ENCODE assay signal across 7 mouse cellular contexts in the genomic region with DNA sequence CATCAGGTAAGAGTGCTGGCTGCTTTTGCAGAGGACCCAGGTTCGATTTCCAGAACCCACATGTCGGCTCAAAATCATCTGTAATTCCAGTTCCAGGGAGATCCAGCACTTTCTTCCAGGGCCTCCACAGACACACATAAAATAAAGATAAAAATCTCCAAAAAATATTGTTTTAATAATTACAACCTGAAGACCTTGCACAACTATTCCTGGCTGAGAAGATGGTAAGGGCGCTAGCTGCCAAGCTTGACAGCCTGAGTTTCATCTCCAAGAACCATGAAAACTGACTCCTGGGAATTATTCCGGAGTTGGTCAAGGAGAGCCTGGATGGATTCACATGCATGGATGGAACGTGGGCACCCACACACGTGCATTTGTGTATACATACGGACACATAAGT. TPM values are rescaled to one million over a fixed set of nuclear protein-coding genes. Genes with fewer than 3 reads are reported as not detected.
A peak's percentile ranks its signal among the peaks of the same experiment; 100 is the strongest.
DNase-seq lines count a peak whose midpoint lies in the region; ATAC-seq and TF ChIP-seq lines count a peak whose summit lies in the region.

A gene (plus strand): TSS at position 301 of the 400 bp plus-strand sequence.

- H3K36me3 ChIP-seq in ES-Bruce4 (ENCODE audit: control insufficient read depth, insufficient read depth, low read length, poor library complexity, severe bottlenecking), result no peaks in the 10 kb centered on the region
- no peaks in the 10 kb centered on the region for H3K36me3 ChIP-seq in heart, embryonic 13.5 days
- H3K36me3 ChIP-seq in liver, embryonic 12.5 days, result no peaks in the 10 kb centered on the region

- no peak for ATAC-seq in heart, embryonic 13.5 days (ENCODE audit: extremely low read depth, insufficient number of reproducible peaks, low FRiP score, low TSS enrichment)
- no peak for ATAC-seq in liver, embryonic 12.5 days

- no peak for TF ChIP-seq POLR2A in ES-Bruce4 (IDR thresholded peaks at IDR 0.05; ENCODE audit: insufficient read depth, low read length)

- H3K4me1 ChIP-seq in ES-Bruce4 (ENCODE audit: control insufficient read depth, insufficient read depth, low read length), result no peaks in the 10 kb centered on the region
- no peaks in the 10 kb centered on the region for H3K4me1 ChIP-seq in brown adipose tissue, adult 24 weeks (ENCODE audit: control insufficient read depth, insufficient read depth, insufficient read length, low read length)
- peaks cover 24% of the 10 kb centered on the region for H3K4me1 ChIP-seq in heart, embryonic 13.5 days
- peaks cover 27% of the 10 kb centered on the region for H3K4me1 ChIP-seq in liver, embryonic 12.5 days

- DNase-seq in urinary bladder, postnatal 4 days (ENCODE audit: low spot score in 2 of 2), result no peak
- DNase-seq in cerebellum, adult 11-12 months, result no peak
- no peak for DNase-seq in ovary, postnatal 14 days (ENCODE audit: low spot score)

- 47% methylated on average over 7 of the region's 7 CpGs for WGBS in heart, embryonic 13.5 days
- 45% methylated on average over 7 of the region's 7 CpGs for WGBS in liver, embryonic 12.5 days (ENCODE audit: insufficient replicate concordance)

- H3K4me2 ChIP-seq in heart, embryonic 13.5 days, result peak within 1 kb of the TSS; percentile 98
- H3K4me2 ChIP-seq in liver, embryonic 12.5 days, result peak within 1 kb of the TSS; percentile 94

- no peaks in the 10 kb centered on the region for H3K27me3 ChIP-seq in ES-Bruce4 (ENCODE audit: control insufficient read depth, insufficient read depth, low read length, poor library complexity, severe bottlenecking)
- H3K27me3 ChIP-seq in heart, embryonic 13.5 days (replicated peaks), result peaks cover 61% of the 10 kb centered on the region
- H3K27me3 ChIP-seq in liver, embryonic 12.5 days (replicated peaks), result peaks cover 72% of the 10 kb centered on the region

- TF ChIP-seq CTCF in ES-Bruce4 (IDR thresholded peaks at IDR 0.05; ENCODE audit: low read depth, low read length), result no peak

- peak within 1 kb of the TSS; percentile 68 for H3K9ac ChIP-seq in ES-Bruce4 (ENCODE audit: low read depth, poor library complexity, severe bottlenecking)
- H3K9ac ChIP-seq in heart, embryonic 13.5 days, result peak within 1 kb of the TSS; percentile 80
- peak within 1 kb of the TSS; percentile 67 for H3K9ac ChIP-seq in liver, embryonic 12.5 days

- H3K9me3 ChIP-seq in ES-Bruce4 (replicated peaks; ENCODE audit: control insufficient read depth, insufficient read depth, low read length, poor library complexity, severe bottlenecking), result no peaks in the 10 kb centered on the region; the same call in 1 of the 2 replicates
- peaks cover 6% of the 10 kb centered on the region for H3K9me3 ChIP-seq in heart, embryonic 13.5 days
- peaks cover 11% of the 10 kb centered on the region for H3K9me3 ChIP-seq in liver, embryonic 12.5 days (replicated peaks)

- no peak within 1 kb of the TSS for H3K27ac ChIP-seq in ES-Bruce4 (ENCODE audit: insufficient read depth, low read length)
- H3K27ac ChIP-seq in brown adipose tissue, adult 24 weeks (replicated peaks; ENCODE audit: low read depth, low read length), result no peak within 1 kb of the TSS
- H3K27ac ChIP-seq in heart, embryonic 13.5 days (replicated peaks), result no peak within 1 kb of the TSS
- H3K27ac ChIP-seq in liver, embryonic 12.5 days, result no peak within 1 kb of the TSS

- no peak for TF ChIP-seq EP300 in ES-Bruce4 (IDR thresholded peaks at IDR 0.05; ENCODE audit: insufficient read depth, low read depth, low read length)

- H3K4me3 ChIP-seq in ES-Bruce4 (ENCODE audit: low read depth, low read length), result peak within 1 kb of the TSS; percentile 92
- H3K4me3 ChIP-seq in brown adipose tissue, adult 24 weeks (ENCODE audit: insufficient read depth, low read depth, low read length), result peak within 1 kb of the TSS; percentile 53
- peak within 1 kb of the TSS; percentile 70 for H3K4me3 ChIP-seq in heart, embryonic 13.5 days
- H3K4me3 ChIP-seq in liver, embryonic 12.5 days, result peak within 1 kb of the TSS; percentile 62

RNA-seq across cellular contexts. Expression of the gene that starts here (rescaled TPM):
- polyA plus RNA-seq in ES-Bruce4 (2011; ENCODE audit: insufficient read depth, insufficient read length, low read depth, missing spikeins), result not detected in 2 replicates
- 328 and 404 TPM in 2 replicates for polyA plus RNA-seq in brown adipose tissue, adult 24 weeks (2012; ENCODE audit: insufficient read depth, insufficient read length, missing spikeins)
- 284 and 345 TPM in 2 replicates for polyA plus RNA-seq in heart, embryonic 13.5 days (2015; fragmentation: Nextera tagmentation; extraction: Ambion mirVana)
- 0.15 and 0.20 TPM in 2 replicates for polyA plus RNA-seq in liver, embryonic 12.5 days (2016; fragmentation: Nextera tagmentation; extraction: Ambion mirVana)

Comparison
In these comparisons a context has a peak if more than half of its experiments do, and no peak if none do; other contexts are left out.
1. RNA of the gene that starts here (polyA plus RNA-seq): 328 to 404 TPM in brown adipose tissue, adult 24 weeks and 284 to 345 TPM in heart, embryonic 13.5 days; not detected in ES-Bruce4 and 0.15 to 0.20 TPM in liver, embryonic 12.5 days; every median in the first group is over 100 times any median in the second.
2. Peak in every context shown above with its lines, with median percentiles within 50 percentile points of each other: H3K4me3 ChIP-seq and H3K9ac ChIP-seq.